Mouse (Mus musculus) adrenal gland, postnatal 10 days (tissue): ENCODE data around the gene Plekhh3. TPM values are rescaled to one million over a fixed set of nuclear protein-coding genes. Genes with fewer than 3 reads are reported as not detected.

Experiments
- DNase-seq: peaks from one replicate; pipeline ENCODE4 v3.0.0; 2021; ENCODE audit warnings: mixed read lengths
- total RNA-seq, 2 experiments: library from RNA; stranded (reverse); gene quantifications; 2 replicates each; pipeline ENCODE4 v1.2.3; 2021

The Plekhh3 gene
- total RNA-seq, 2 experiments from 2014 or later = 26.2 to 40.8 TPM

- no peak for DNase-seq
Observed at GRCm38 (mm10) chr11:101186526-101187247, 15.5 kb upstream of the Plekhh3 start.

GRCm38 (mm10) chr11:101185441-101185840, 14.3 kb upstream of the Plekhh3 start:
- DNase-seq = no peak

GRCm38 (mm10) chr11:101184984-101185383, 13.8 kb upstream of the Plekhh3 start:
- DNase-seq = no peak

DNA sequence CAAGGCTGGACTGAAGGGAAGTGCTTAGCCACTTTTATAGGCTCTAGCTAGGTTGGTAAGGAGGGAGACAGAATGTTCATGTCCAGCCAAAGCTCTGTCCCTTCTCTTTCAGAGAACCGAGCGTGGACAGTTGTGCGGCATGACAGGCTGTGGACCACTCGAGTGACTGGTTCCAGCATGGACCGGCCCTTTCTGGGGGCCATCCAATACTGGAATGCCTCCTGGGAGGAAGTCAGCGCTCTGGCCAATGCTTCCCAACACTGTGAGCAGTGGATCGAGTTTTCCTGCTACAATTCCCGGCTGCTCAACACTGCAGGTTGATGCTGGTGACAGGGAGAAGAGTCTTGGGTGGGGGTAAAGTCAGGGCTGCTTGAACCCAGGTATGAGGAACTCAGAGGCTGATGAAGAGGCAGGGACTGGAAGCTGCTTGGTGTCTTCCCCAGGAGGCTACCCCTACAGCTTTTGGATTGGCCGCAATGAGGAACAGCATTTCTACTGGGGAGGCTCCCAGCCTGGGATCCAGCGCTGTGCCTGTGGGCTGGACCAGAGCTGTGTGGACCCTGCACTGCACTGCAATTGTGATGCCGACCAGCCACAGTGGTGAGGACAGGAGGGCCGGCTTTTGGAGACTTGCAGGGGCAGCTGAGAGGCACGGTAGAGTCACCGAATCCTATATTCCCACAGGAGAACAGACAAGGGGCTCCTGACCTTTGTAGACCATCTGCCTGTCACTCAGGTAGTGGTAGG, 11.8 kb upstream of the Plekhh3 start:
- DNase-seq = no peak

GRCm38 (mm10) chr11:101181961-101182360, 10.8 kb upstream of the Plekhh3 start:
- no peak for DNase-seq

GRCm38 (mm10) chr11:101180846-101181740, 9.9 kb upstream of the Plekhh3 start:
- peak; percentile 86 for DNase-seq

- no peak for DNase-seq
Observed at GRCm38 (mm10) chr11:101180261-101180660, 9.1 kb upstream of the Plekhh3 start.

GRCm38 (mm10) chr11:101179306-101179705, 8.2 kb upstream of the Plekhh3 start:
- DNase-seq = no peak

GRCm38 (mm10) chr11:101178061-101179058, 7.2 kb upstream of the Plekhh3 start:
- DNase-seq = no peak

- DNase-seq = peak; percentile 69
Observed at GRCm38 (mm10) chr11:101176933-101177773, 6.0 kb upstream of the Plekhh3 start.

DNA sequence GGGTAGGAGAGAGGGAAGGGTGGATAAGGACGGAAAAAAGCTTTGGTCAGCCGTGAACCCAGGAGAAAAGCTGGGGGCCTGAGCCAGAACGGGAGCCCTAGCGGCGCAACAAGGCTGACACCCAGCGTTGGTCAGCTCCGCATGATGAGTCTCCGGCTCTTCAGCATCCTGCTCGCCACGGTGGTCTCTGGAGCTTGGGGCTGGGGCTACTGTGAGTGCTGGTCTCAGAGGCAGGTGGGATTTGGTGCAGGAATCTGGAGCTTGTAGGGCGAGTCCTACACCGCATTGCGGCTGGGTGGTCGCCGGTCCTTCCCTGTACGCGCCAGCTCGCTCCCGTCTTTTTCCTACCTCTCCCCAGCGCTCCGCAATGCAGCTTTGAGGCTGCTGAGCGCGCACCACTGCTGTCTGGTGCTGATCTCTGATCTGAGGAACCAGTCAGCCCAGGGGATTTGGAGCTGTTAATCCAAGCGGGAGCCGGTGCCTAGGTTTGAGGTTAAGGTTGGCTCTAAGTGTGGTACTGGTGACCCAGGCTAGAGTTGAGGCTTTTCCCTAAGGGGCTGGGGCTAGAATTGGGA, 5.1 kb upstream of the Plekhh3 start:
- DNase-seq = peak; percentile 71

DNA sequence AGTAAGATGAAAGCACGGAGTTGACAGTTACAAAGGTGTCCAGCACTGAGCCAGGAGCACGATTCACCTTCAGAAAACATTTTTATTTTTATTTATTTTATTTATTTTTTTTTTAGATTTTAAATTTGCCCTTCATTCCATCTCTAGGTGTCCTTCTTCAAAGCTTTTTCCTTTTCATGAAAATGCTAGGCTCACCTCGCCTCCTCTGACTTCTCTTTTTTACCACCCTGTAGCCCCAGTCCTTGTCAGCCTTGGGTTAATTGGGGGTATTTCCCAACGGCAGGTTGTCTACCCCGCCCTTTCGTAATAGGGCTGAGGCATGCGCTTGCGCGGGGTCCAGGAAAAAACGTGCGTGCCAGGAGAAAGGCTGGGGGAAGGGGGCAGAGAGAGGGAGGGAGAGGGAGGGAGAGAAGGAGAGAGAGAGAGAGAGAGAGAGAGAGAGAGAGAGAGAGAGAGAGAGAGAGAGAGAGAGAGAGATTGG, 4.5 kb upstream of the Plekhh3 start:
- DNase-seq = no peak

DNA sequence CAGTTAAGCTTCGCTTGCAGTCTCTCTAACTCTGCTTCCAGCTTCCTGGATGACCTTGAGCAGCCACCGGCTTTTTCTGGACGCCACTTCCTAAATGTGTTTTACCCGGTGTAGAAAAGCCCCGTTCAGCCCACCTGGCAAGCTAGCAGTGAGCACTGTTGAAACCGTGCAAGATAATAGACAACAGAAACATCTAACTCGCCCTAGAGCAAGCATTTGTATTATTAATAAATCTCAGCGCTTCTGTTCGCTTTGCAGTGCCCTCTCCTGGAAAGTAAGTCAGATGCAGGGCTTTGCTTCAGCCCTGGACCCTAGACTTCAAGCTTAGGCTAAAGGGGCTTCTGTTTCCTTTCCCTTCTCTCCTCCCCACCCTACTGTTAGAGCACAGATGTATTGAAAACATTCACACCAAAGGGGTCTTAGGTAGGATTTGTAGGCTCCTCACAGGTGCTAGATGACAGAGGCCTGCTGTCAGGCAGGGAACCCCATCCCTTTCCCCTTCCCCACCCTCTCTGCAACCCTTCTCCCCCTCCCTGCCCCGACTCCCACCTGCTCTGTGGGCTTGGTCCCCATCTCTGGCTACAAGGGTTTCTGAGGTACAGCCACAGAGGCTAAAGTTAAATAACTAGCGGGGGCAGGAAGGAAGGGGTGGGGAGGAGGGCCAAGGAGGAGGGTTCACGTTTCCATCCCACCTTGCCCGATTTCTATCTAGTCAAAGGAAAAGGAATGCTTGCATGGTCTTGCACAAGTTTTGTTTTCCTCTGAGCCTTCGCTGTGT, 3.9 kb upstream of the Plekhh3 start, which contains the start of gene Ccr10:
Ccr10 (minus strand) TSS at position 593 of the 778 bp plus-strand sequence.
- no peak for DNase-seq

DNA sequence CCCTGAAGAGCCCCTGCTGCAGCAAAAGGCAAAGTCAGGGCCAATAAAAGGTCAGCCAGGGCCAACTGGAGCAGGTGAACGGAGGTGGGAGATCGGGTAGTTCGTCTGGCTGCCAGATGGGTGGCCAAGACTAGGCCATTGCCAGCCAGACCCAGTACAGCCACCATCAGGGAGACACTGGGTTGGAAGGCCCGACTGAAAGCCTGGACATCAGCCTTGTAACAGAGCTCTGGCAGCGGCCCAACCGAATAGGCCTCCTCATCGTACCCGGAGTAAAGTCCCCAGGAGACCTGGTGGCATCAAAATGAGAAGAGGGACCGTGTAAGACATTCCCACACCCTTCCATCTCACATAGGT, 3.2 kb upstream of the Plekhh3 start:
- DNase-seq = no peak

DNA sequence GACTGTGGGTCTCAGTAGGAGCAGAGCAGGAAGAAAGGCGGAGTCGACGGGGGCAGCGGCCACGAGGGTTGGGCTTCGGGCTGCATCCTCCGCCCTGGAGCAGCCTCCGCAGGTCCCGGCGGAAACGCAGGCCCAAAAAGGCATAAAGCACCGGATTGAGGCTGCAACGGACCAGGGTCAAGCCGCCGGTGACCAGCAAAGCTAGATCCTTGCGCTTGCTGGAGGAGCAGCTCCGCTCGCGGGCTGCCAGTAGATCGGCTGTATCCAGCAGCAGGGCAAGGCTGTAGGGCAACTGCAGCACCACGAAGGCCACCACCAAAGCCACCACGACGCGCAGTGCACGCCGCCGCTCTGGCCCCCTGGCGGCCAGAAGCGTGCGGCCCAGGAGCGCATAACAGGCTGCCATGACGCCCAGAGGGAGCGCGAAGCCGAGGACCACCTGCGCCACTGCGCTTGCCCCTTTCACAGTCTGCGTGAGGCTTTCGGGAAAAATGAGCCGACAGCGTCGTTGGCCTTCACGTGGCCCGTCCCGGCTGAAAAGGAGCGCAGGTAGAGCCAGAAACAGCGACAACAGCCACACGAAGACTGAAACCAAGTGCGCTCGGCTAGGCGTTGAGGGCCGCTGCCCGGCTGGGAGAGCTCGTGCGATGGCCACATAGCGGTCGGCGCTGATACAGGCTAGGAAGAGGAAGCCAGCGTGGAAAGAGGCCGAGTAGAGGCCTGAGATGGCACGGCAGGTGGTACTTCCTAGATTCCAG, 2.7 kb upstream of the Plekhh3 start:
- peak; percentile 85 for DNase-seq

GRCm38 (mm10) chr11:101173112-101173511, 2.0 kb upstream of the Plekhh3 start:
- peak; percentile 74 for DNase-seq

- DNase-seq = no peak
Observed at GRCm38 (mm10) chr11:101172434-101172815, 1.3 kb upstream of the Plekhh3 start.

- DNase-seq = peak; percentile 81
Observed at GRCm38 (mm10) chr11:101171721-101172433, 726 bp upstream of the Plekhh3 start.
